In the genomic region with DNA sequence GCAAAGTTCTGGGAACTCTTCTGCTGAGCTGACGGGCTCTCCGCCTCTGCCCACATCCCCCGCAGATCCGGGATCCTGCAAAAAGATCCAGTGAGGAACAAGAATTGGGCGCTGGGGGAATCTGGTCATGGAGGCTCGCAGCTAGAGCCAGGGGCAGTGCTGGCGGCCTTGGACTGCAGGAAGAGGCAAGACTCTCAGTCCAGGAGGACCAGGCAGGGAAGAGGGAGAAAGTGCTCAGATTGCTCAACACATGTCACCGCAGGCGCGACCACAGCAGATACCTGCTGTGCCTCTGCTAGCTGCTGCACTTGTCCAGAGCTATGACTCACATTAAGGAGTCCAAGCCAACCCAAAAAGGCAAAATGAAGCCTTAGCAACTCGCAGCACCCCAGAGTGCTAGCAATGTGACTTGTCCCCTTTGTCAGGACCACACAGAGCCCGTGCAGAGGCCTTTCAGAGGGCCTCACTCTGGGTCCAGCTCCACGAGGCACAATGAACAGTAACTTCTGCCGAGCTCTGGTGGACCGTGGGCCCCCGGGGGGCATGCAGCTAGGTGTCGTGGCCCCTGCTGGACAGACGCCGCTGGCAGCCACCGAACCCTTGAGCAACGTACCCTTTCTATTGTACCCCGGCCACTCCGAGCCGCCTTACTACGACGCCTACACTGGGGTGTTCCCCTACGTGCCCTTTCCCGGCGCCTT, we compare ENCODE assay signal across 9 mouse cellular contexts. TPM values are rescaled to one million over a fixed set of nuclear protein-coding genes. Genes with fewer than 3 reads are reported as not detected.
DNase-seq lines count a peak whose midpoint lies in the region; ATAC-seq lines count a peak whose summit lies in the region.
"Had no signal": no experiment of that assay in that cellular context is flagged by ENCODE, and none has a peak within 500 bp of the region (broad histone marks: within the 10 kb centered on the region; RNA-seq: fewer than 3 reads in every experiment).

A gene (plus strand): TSS at position 493 of the 701 bp plus-strand sequence.

- DNase-seq in heart, postnatal 4 days, result no peak
- DNase-seq in R1 (ENCODE audit: low read depth, low spot score), result peak; percentile 13
- DNase-seq in midbrain, embryonic 14.5 days, result no peak
- no peak for DNase-seq in urinary bladder, postnatal 10 days (ENCODE audit: low spot score)
- no peak for DNase-seq in layer of hippocampus, adult 18-20 months (ENCODE audit: low spot score in 2 of 2)
- DNase-seq in kidney, postnatal 25 days, result no peak

- WGBS in heart, embryonic 15.5 days, result 21% methylated on average over 29 of the region's 29 CpGs
- WGBS in hindbrain, embryonic 15.5 days, result 23% methylated on average over 29 of the region's 29 CpGs
- 19% methylated on average over 29 of the region's 29 CpGs for WGBS in midbrain, embryonic 14.5 days

- H3K4me2 ChIP-seq in heart, embryonic 15.5 days, result peak within 1 kb of the TSS; percentile 62
- H3K4me2 ChIP-seq in hindbrain, embryonic 15.5 days, result peak within 1 kb of the TSS; percentile 69
- H3K4me2 ChIP-seq in midbrain, embryonic 14.5 days (ENCODE audit: low read length), result peak within 1 kb of the TSS; percentile 59

- peaks cover 18% of the 10 kb centered on the region for H3K4me1 ChIP-seq in heart, embryonic 15.5 days (replicated peaks)
- peaks cover 12% of the 10 kb centered on the region for H3K4me1 ChIP-seq in hindbrain, embryonic 15.5 days (replicated peaks)
- no peaks in the 10 kb centered on the region; the same call in 1 of the 2 replicates for H3K4me1 ChIP-seq in midbrain, embryonic 14.5 days (ENCODE audit: control insufficient read depth, insufficient read depth, low read length)

- H3K4me3 ChIP-seq in heart, embryonic 15.5 days, result peak within 1 kb of the TSS; percentile 35
- H3K4me3 ChIP-seq in hindbrain, embryonic 15.5 days, result peak within 1 kb of the TSS; percentile 42
- H3K4me3 ChIP-seq in midbrain, embryonic 14.5 days (replicated peaks; ENCODE audit: low read depth, low read length), result peak within 1 kb of the TSS; percentile 35

- ATAC-seq in heart, embryonic 15.5 days (replicated peaks; ENCODE audit: insufficient number of reproducible peaks, insufficient read depth, low FRiP score, low read depth), result no peak
- peak; percentile 13; the same call in 1 of the 2 replicates for ATAC-seq in hindbrain, embryonic 15.5 days (ENCODE audit: low FRiP score, low read depth)
- peak; percentile 29; the same call in 1 of the 2 replicates for ATAC-seq in midbrain, embryonic 14.5 days (ENCODE audit: low FRiP score, low TSS enrichment)

- H3K9me3 ChIP-seq in heart, embryonic 15.5 days (replicated peaks), result no peaks in the 10 kb centered on the region
- H3K9me3 ChIP-seq in hindbrain, embryonic 15.5 days, result no peaks in the 10 kb centered on the region
- no peaks in the 10 kb centered on the region for H3K9me3 ChIP-seq in midbrain, embryonic 14.5 days (ENCODE audit: control insufficient read depth, low read length)

- peaks cover 53% of the 10 kb centered on the region for H3K27me3 ChIP-seq in heart, embryonic 15.5 days
- peaks cover 31% of the 10 kb centered on the region for H3K27me3 ChIP-seq in hindbrain, embryonic 15.5 days
- peaks cover 21% of the 10 kb centered on the region for H3K27me3 ChIP-seq in midbrain, embryonic 14.5 days (ENCODE audit: control insufficient read depth, insufficient read depth, low read length)

- H3K9ac ChIP-seq in heart, embryonic 15.5 days, result peak within 1 kb of the TSS; percentile 14
- H3K9ac ChIP-seq in hindbrain, embryonic 15.5 days, result peak within 1 kb of the TSS; percentile 35; the same call in 1 of the 2 replicates
- H3K9ac ChIP-seq in midbrain, embryonic 14.5 days (replicated peaks; ENCODE audit: low read length), result peak within 1 kb of the TSS; percentile 42; the same call in 1 of the 2 replicates

- H3K36me3 ChIP-seq in heart, embryonic 15.5 days, result no peaks in the 10 kb centered on the region
- H3K36me3 ChIP-seq in hindbrain, embryonic 15.5 days, result no peaks in the 10 kb centered on the region
- H3K36me3 ChIP-seq in midbrain, embryonic 14.5 days (ENCODE audit: control insufficient read depth, insufficient read depth, low read length), result no peaks in the 10 kb centered on the region

- no peak within 1 kb of the TSS for H3K27ac ChIP-seq in heart, embryonic 15.5 days
- H3K27ac ChIP-seq in hindbrain, embryonic 15.5 days (replicated peaks), result no peak within 1 kb of the TSS
- H3K27ac ChIP-seq in midbrain, embryonic 14.5 days (replicated peaks; ENCODE audit: low read depth, low read length), result no peak within 1 kb of the TSS

RNA-seq across cellular contexts. Expression of the gene that starts here (rescaled TPM):
- polyA plus RNA-seq in heart, embryonic 15.5 days (2015; fragmentation: Nextera tagmentation; extraction: Ambion mirVana), result not detected in 2 replicates
- not detected for total RNA-seq in heart, postnatal 4 days (2021)
- polyA plus RNA-seq in hindbrain, embryonic 15.5 days (2015; fragmentation: Nextera tagmentation; extraction: Ambion mirVana), result 0.39 TPM in 1 of 2 replicates, not detected in the other
- polyA plus RNA-seq in midbrain, embryonic 14.5 days (2014; fragmentation: Nextera tagmentation; extraction: Ambion mirVana), result not detected in 2 replicates
- total RNA-seq in layer of hippocampus, adult 18-20 months (2021), result not detected
- polyA plus RNA-seq: gonadal fat pad, adult 2 months had no signal

Comparison
In these comparisons a context has a peak if more than half of its experiments do, and no peak if none do; other contexts are left out.
1. Peak in ATAC-seq, H3K4me3 ChIP-seq, H3K9ac ChIP-seq and H3K4me2 ChIP-seq in hindbrain, embryonic 15.5 days; RNA of the gene not detected or under 1 TPM.
2. Peak in ATAC-seq, H3K4me3 ChIP-seq, H3K9ac ChIP-seq and H3K4me2 ChIP-seq in midbrain, embryonic 14.5 days; RNA of the gene not detected or under 1 TPM.